Mouse (Mus musculus) stomach, embryonic 16.5 days (tissue): Measurements from ENCODE around the gene Slc12a9. TPM values are rescaled to one million over a fixed set of nuclear protein-coding genes. Genes with fewer than 3 reads are reported as not detected.

ENCODE experiments used
- ATAC-seq: fragments of 200-750 bp; cut with Nextera tagmentation; 2 replicates; pipeline ENCODE4 v1.8.0; 2017; ENCODE audit warnings: moderate number of reproducible peaks, moderate TSS enrichment; ENCODE audit not compliant: insufficient read depth, low FRiP score
- H3K27ac ChIP-seq: fragments of 300-500 bp; sonication (generic); 2 replicates; pipeline ENCODE4 v1.5.1; 2014; ENCODE audit warnings: low read length
- H3K27me3 ChIP-seq: fragments of 300-500 bp; sonication (generic); 2 replicates; pipeline ENCODE4 v1.6.1; 2014; ENCODE audit warnings: low read length, control low read depth, mixed read lengths; ENCODE audit not compliant: control insufficient read depth, insufficient read depth
- H3K36me3 ChIP-seq: fragments of 300-500 bp; sonication (generic); 2 replicates; pipeline ENCODE4 v1.6.1; 2014; ENCODE audit warnings: low read length; ENCODE audit not compliant: control insufficient read depth, insufficient read depth
- H3K4me1 ChIP-seq: fragments of 300-500 bp; sonication (generic); 2 replicates; pipeline ENCODE4 v1.6.1; 2014; ENCODE audit warnings: low read length, control low read depth, mixed read lengths; ENCODE audit not compliant: control insufficient read depth, insufficient read depth
- H3K4me2 ChIP-seq: fragments of 300-500 bp; sonication (generic); 2 replicates; pipeline ENCODE4 v1.6.1; 2014; ENCODE audit warnings: low read depth, low read length, mixed read lengths
- H3K4me3 ChIP-seq: fragments of 300-500 bp; sonication (generic); replicated peaks from 2 replicates; pipeline ENCODE4 v1.5.1; 2014; ENCODE audit warnings: mild to moderate bottlenecking, low read length
- H3K9ac ChIP-seq: fragments of 300-500 bp; sonication (generic); 2 replicates; pipeline ENCODE4 v1.6.1; 2014; ENCODE audit warnings: low read length
- H3K9me3 ChIP-seq: fragments of 300-500 bp; sonication (generic); replicated peaks from 2 replicates; pipeline ENCODE4 v1.6.1; 2016; ENCODE audit warnings: low read length, control low read depth; ENCODE audit not compliant: control insufficient read depth
- WGBS: fragments of 180-500 bp; shearing (Covaris S2); extraction: QIAGEN DNeasy Blood & Tissue Kit; methylation state at CpG from one replicate; pipeline ENCODE4 v1.1.7; 2014; 5-methylcytosine and 5-hydroxymethylcytosine counted together
- polyA plus RNA-seq: library from polyadenylated mRNA; unstranded; fragments of >200 nt; fragmentation: Nextera tagmentation; extraction: Ambion mirVana; gene quantifications from 2 replicates; pipeline ENCODE4 v1.2.1, GENCODE M21; 2015

The Slc12a9 gene
- polyA plus RNA-seq, 1 experiment from 2014 or later, result 13.7 TPM

DNA sequence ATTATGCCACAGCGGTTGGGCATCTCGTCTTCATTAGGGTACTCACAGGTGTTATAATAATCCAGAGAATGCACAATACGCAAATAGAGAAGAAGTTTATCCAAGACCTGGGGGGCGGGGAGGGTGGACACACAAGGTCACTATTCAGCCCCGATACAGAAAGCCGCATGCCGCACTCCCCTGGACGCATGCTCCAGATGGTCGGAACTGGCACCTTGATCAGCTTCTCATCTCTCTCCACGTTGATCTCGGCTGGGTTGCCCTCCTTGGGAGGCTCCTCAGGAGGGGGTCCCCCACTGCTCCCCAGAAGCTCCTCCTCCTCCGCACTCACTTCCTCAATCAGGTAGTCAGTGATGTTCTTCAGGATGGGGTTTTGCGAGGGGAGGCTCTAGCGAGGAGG lies 36.3 kb downstream of the Slc12a9 start:
- Histone ChIP-seq H3K4me1 (peaks cover 16% of the 10 kb centered on the region), H3K36me3 (peaks cover 38% of the 10 kb centered on the region)
- 93% methylated on average over 14 of the region's 14 CpGs for WGBS

DNA sequence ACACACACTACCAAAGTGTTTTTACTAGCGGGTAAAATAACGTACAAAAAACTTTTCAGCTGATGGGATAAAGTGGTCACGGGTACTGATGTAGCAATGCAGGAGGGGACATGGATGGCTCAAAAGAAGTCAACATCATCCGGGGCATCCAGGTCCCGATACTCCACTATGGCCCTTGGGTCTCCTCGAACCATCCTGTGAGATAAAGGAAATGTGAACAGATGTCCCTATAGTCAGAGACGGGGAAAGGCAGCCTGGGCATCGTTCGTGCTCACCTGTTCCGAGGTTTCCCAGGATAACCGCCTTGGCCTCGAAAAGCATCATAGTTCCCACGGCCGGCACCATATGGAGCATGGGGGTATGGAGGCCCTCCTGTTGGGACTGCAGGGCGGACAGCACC lies 37.7 kb downstream of the Slc12a9 start:
- no peaks in the 10 kb centered on the region for H3K9me3 ChIP-seq
- ATAC-seq, result no peak
- no peak overlapping the region for H3K4me2 ChIP-seq
- H3K4me3 ChIP-seq, result no peak overlapping the region
- H3K36me3 ChIP-seq, result peaks cover 33% of the 10 kb centered on the region
- peaks cover 3% of the 10 kb centered on the region; the same call in 1 of the 2 replicates for H3K27me3 ChIP-seq
- WGBS, result 91% methylated on average over 15 of the region's 15 CpGs
- H3K4me1 ChIP-seq, result peaks cover 16% of the 10 kb centered on the region
- no peak overlapping the region for H3K27ac ChIP-seq
- no peak overlapping the region for H3K9ac ChIP-seq

More for the DNA sequence above, 36.3 kb downstream of the Slc12a9 start:
- Histone ChIP-seq H3K27me3 (no peaks in the 10 kb centered on the region; the same call in 1 of the 2 replicates), H3K4me2 (no peak overlapping the region), H3K9ac (no peak overlapping the region), H3K9me3 (no peaks in the 10 kb centered on the region), H3K4me3 (no peak overlapping the region), H3K27ac (no peak overlapping the region)
- no peak for ATAC-seq

DNA sequence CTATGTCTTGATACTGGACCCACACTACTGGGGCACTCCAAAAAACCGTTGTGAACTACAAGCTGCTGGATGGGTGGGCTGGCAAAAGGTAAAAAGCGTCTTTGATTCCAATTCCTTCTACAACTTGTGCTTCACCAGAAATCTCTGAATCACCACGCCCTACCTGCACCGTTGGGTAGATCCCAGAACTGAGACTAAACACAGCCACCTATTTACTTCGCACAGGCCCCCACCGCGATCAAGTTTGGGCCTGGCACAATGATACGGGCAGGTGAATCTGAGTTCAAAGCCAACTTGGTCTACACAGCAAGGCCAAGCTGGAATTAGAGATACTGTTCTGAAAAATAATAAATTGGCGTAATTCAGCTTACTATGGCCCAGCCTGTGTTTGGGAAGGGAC lies 38.1 kb downstream of the Slc12a9 start:
- H3K27ac ChIP-seq, result no peak overlapping the region

DNA sequence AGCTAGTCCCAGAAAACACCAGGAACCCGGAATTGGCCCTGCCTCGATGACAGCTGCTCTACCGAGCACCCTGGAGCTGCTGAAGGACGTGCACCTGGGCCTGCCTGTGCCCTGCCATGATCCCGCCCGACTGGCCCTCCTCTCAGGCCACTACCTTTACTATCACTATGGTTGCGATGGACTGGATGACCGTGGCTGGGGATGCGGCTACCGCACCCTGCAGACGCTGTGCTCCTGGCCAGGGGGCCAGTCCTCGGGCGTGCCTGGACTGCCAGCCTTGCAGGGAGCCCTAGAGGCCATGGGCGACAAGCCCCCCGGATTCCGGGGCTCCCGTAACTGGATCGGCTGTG lies 38.7 kb downstream of the Slc12a9 start:
- 8% methylated on average over 18 of the region's 18 CpGs for WGBS
- H3K36me3 ChIP-seq, result peaks cover 33% of the 10 kb centered on the region
- peaks cover 6% of the 10 kb centered on the region; the same call in 1 of the 2 replicates for H3K27me3 ChIP-seq
- peak overlapping the region; percentile 95 for H3K27ac ChIP-seq
- peak; percentile 32; the same call in 1 of the 2 replicates for ATAC-seq
- peaks cover 23% of the 10 kb centered on the region for H3K4me1 ChIP-seq
- peak overlapping the region; percentile 53 for H3K4me3 ChIP-seq
- no peaks in the 10 kb centered on the region for H3K9me3 ChIP-seq
- H3K9ac ChIP-seq, result peak overlapping the region; percentile 82
- peak overlapping the region; percentile 93 for H3K4me2 ChIP-seq

More for the DNA sequence above, 38.1 kb downstream of the Slc12a9 start:
- Histone ChIP-seq H3K4me3 (peak overlapping the region; percentile 53; the same call in 1 of the 2 replicates), H3K27me3 (peaks cover 4% of the 10 kb centered on the region; the same call in 1 of the 2 replicates), H3K9me3 (no peaks in the 10 kb centered on the region), H3K36me3 (peaks cover 33% of the 10 kb centered on the region), H3K9ac (peak overlapping the region; percentile 82), H3K4me2 (peak overlapping the region; percentile 93), H3K4me1 (peaks cover 17% of the 10 kb centered on the region)
- 73% methylated on average over 9 of the region's 9 CpGs for WGBS
- no peak for ATAC-seq

DNA sequence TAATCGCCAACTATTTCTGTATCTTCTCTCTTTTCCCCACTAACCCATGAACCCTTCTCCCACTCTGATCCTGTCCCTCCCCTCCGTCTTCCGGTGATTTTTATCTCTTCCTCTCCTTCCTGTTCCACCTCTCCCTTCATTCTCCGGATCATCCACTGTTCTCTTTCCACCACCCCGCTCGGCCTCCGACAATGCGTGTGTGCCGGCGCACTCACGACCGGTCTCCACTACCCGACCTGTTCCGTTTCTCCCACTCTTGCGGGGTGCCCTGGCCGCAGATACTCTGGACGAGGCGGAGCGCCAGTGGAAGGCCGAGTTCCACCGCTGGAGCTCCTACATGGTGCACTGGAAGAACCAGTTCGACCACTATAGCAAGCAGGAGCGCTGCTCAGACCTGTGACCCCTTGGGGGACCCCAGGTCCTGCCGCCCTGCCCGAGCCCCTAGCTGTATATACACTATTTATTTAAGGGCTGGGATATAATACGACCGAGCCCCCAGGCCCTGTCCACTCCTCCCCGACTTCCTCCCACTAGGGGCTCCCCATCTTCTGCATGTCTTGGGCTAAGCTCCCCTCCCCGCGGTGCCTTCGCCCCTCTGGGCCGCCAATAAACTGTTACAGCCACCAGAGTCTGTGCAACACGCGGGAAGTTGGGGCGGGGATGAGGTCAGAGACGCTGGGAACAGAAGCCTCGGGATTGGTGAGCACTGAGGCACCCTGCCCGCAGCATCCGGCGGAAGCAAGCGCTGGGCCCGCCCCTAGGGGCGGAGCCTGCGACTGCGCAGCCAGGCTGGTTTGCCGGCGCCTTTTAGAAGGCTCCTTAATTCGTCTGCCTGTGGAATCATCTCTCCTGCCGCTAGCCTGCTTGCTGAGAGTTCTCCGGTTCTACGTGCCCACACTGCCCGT lies 39.3 kb downstream of the Slc12a9 start, which contains the start of gene Ufsp1:
Ufsp1 (plus strand) TSS at position 791 of the 905 bp plus-strand sequence.
- H3K4me1 ChIP-seq, result peaks cover 29% of the 10 kb centered on the region
- peak within 1 kb of the TSS; percentile 93 for H3K4me2 ChIP-seq
- H3K36me3 ChIP-seq, result peaks cover 29% of the 10 kb centered on the region
- peak; percentile 94 for ATAC-seq
- H3K27me3 ChIP-seq, result peaks cover 13% of the 10 kb centered on the region
- H3K9ac ChIP-seq, result peak within 1 kb of the TSS; percentile 86
- H3K4me3 ChIP-seq, result peak within 1 kb of the TSS; percentile 53
- under 1% methylated on average over 52 of the region's 52 CpGs for WGBS
- H3K27ac ChIP-seq, result peak within 1 kb of the TSS; percentile 95
- H3K9me3 ChIP-seq, result no peaks in the 10 kb centered on the region

DNA sequence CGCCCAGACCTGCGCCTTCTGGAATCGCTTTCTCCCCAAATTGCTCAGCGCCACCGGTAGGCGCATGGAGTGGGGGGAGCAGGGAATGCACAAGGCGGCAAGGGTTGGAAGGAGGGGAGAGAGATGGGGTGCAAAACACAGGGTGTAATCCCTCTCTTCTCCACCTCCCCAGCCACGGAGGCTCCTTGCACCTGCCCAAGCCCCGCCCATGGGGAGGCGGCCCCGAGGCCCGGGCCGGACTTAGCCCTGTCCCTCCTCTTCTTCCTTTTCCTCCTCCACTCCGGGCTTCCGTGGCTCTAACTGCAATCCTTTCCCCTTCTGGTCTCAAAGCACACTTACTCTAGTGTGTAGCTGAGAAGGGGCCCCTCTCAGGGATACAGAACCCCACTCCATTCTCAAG lies 40.1 kb downstream of the Slc12a9 start:
- H3K9ac ChIP-seq, result peak overlapping the region; percentile 86
- H3K36me3 ChIP-seq, result peaks cover 26% of the 10 kb centered on the region
- H3K4me2 ChIP-seq, result peak overlapping the region; percentile 93
- peaks cover 20% of the 10 kb centered on the region for H3K27me3 ChIP-seq
- peaks cover 36% of the 10 kb centered on the region for H3K4me1 ChIP-seq
- ATAC-seq, result peak; percentile 60
- H3K27ac ChIP-seq, result peak overlapping the region; percentile 95
- peak overlapping the region; percentile 53 for H3K4me3 ChIP-seq
- H3K9me3 ChIP-seq, result no peaks in the 10 kb centered on the region
- WGBS, result under 1% methylated on average over 14 of the region's 15 CpGs

DNA sequence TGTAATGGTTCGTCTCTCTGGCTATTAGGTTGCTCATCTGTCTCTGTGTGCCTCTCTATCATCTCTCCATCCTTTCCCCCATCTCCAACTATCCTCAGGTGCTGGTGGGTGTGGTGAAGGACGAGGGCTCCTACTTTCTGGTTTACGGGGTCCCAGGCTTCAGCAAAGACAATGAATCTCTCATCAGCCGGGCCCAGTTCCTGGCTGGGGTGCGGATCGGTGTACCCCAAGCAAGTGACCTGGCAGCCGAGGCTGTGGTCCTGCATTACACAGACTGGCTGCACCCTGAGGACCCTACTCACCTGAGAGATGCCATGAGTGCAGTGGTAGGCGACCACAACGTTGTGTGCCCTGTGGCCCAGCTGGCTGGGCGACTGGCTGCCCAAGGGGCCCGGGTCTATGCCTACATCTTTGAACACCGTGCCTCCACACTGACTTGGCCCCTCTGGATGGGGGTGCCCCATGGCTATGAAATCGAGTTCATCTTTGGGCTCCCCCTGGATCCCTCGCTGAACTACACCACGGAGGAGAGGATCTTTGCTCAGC lies 41.9 kb downstream of the Slc12a9 start:
- H3K4me3 ChIP-seq, result no peak overlapping the region
- no peak overlapping the region for H3K27ac ChIP-seq
- WGBS, result 75% methylated on average over 15 of the region's 15 CpGs
- H3K9me3 ChIP-seq, result no peaks in the 10 kb centered on the region
- no peak for ATAC-seq
- H3K4me1 ChIP-seq, result peaks cover 49% of the 10 kb centered on the region
- H3K4me2 ChIP-seq, result no peak overlapping the region
- H3K27me3 ChIP-seq, result peaks cover 34% of the 10 kb centered on the region
- H3K36me3 ChIP-seq, result peaks cover 13% of the 10 kb centered on the region
- H3K9ac ChIP-seq, result no peak overlapping the region

DNA sequence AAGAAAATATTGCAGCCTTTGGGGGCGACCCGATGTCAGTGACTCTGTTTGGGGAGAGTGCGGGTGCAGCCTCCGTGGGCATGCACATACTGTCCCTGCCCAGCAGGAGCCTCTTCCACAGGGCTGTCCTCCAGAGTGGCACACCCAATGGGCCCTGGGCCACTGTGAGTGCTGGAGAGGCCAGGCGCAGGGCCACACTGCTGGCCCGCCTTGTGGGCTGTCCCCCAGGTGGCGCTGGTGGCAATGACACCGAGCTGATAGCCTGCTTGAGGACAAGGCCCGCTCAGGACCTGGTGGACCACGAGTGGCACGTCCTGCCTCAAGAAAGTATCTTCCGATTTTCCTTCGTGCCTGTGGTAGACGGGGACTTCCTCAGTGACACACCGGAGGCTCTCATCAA lies 42.7 kb downstream of the Slc12a9 start:
- peak overlapping the region; percentile 16; the same call in 1 of the 2 replicates for H3K4me2 ChIP-seq
- H3K36me3 ChIP-seq, result peaks cover 6% of the 10 kb centered on the region; the same call in 1 of the 2 replicates
- H3K9me3 ChIP-seq, result no peaks in the 10 kb centered on the region
- no peak for ATAC-seq
- H3K27ac ChIP-seq, result no peak overlapping the region
- WGBS, result 22% methylated on average over 15 of the region's 15 CpGs
- H3K27me3 ChIP-seq, result peaks cover 34% of the 10 kb centered on the region
- peaks cover 49% of the 10 kb centered on the region for H3K4me1 ChIP-seq
- 0 out of 2 replicates have a peak overlapping the region, but pooled peaks have one; percentile 11 for H3K9ac ChIP-seq
- no peak overlapping the region for H3K4me3 ChIP-seq
